Mouse (Mus musculus) brain, adult 2 months (tissue): ENCODE measurements at regions not wholly inside any gene's neighbourhood (a gene's known extent, or its start where the extent isn't known, plus 50 kb on each side); places are given as distances from the start of the nearest gene placed in this dataset.
"Not testable (repeated sequence)": the region's sequence is repeated elsewhere in the genome, so short reads cannot be mapped to it uniquely, and the experiment has no call there.

Source experiments
- DNase-seq: peaks from one replicate; pipeline ENCODE4 v3.0.0; 2011; ENCODE audit warnings: low read depth, low spot score

- no peak for DNase-seq
Observed at GRCm38 (mm10) chr5:42884251-42884650, 348.7 kb upstream of the Cpeb2 start.

- DNase-seq = peak; percentile 65
Observed at GRCm38 (mm10) chr5:42891890-42892289, 341.1 kb upstream of the Cpeb2 start.

- no peak for DNase-seq
Observed at GRCm38 (mm10) chr5:42906136-42906535, 326.8 kb upstream of the Cpeb2 start.

- DNase-seq = peak; percentile 88
Observed at GRCm38 (mm10) chr5:42919328-42919727, 313.6 kb upstream of the Cpeb2 start.

GRCm38 (mm10) chr5:42932106-42932505 lies 300.9 kb upstream of the Cpeb2 start:
- DNase-seq = no peak

GRCm38 (mm10) chr5:42959296-42959862 lies 273.6 kb upstream of the Cpeb2 start:
- DNase-seq = no peak

GRCm38 (mm10) chr5:42966952-42967351 lies 266.0 kb upstream of the Cpeb2 start:
- not testable (repeated sequence) for DNase-seq

GRCm38 (mm10) chr5:42969209-42969608 lies 263.8 kb upstream of the Cpeb2 start:
- DNase-seq = no peak

- no peak for DNase-seq
Observed at GRCm38 (mm10) chr5:42969621-42970020, 263.3 kb upstream of the Cpeb2 start.

- DNase-seq = no peak
Observed at GRCm38 (mm10) chr5:42977108-42977507, 255.9 kb upstream of the Cpeb2 start.

GRCm38 (mm10) chr5:42980946-42981650 lies 251.9 kb upstream of the Cpeb2 start:
- peak; percentile 3 for DNase-seq

GRCm38 (mm10) chr5:42986203-42986602 lies 246.8 kb upstream of the Cpeb2 start:
- no peak for DNase-seq

- DNase-seq = no peak
Observed at GRCm38 (mm10) chr5:42987710-42988466, 245.1 kb upstream of the Cpeb2 start.

GRCm38 (mm10) chr5:42989287-42989686 lies 243.7 kb upstream of the Cpeb2 start:
- no peak for DNase-seq

GRCm38 (mm10) chr5:43024006-43024593 lies 208.9 kb upstream of the Cpeb2 start:
- DNase-seq = peak; percentile 81

- DNase-seq = no peak
Observed at GRCm38 (mm10) chr5:43031285-43031684, 201.7 kb upstream of the Cpeb2 start.

GRCm38 (mm10) chr5:43031916-43032315 lies 201.1 kb upstream of the Cpeb2 start:
- no peak for DNase-seq

GRCm38 (mm10) chr5:43034421-43034820 lies 198.5 kb upstream of the Cpeb2 start:
- no peak for DNase-seq

GRCm38 (mm10) chr5:43037592-43037991 lies 195.4 kb upstream of the Cpeb2 start:
- peak; percentile 24 for DNase-seq

- no peak for DNase-seq
Observed at GRCm38 (mm10) chr5:43039525-43039924, 193.4 kb upstream of the Cpeb2 start.

- no peak for DNase-seq
Observed at GRCm38 (mm10) chr5:43042585-43042984, 190.4 kb upstream of the Cpeb2 start.

- DNase-seq = no peak
Observed at GRCm38 (mm10) chr5:43045860-43046259, 187.1 kb upstream of the Cpeb2 start.
